Mouse (Mus musculus): Measurements from ENCODE around the gene Gtf2h5. TPM values are rescaled to one million over a fixed set of nuclear protein-coding genes. Genes with fewer than 3 reads are reported as not detected.

Gene Gtf2h5
- polyA plus RNA-seq, 1 experiment from 2014 or later, result 153 TPM

DNA sequence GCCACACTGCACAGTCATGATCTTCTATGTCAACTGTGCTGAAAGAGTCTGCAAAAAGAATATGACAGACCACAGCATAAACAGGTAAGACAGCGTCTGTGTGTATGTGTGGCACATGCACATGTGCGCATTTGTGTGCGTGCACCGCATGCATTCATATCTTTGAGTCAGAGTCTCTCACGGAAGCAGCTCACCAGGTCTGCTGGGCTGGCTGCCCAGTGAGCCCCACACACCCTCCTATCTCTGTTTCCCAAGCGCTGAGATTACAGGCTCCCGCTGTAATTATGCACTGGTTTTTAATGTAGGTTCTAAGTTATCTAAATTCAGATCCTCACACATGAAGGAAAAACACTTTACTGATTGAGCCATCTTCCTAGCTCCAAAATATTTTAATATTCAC is 12.0 kb upstream of the Gtf2h5 start:
- peaks cover 15% of the 10 kb centered on the region for H3K36me3 ChIP-seq (ENCODE audit: insufficient read depth, low read length)
- 97% methylated on average over 7 of the region's 7 CpGs for WGBS
- no peaks in the 10 kb centered on the region for H3K4me1 ChIP-seq (ENCODE audit: insufficient read depth, low read length)

DNA sequence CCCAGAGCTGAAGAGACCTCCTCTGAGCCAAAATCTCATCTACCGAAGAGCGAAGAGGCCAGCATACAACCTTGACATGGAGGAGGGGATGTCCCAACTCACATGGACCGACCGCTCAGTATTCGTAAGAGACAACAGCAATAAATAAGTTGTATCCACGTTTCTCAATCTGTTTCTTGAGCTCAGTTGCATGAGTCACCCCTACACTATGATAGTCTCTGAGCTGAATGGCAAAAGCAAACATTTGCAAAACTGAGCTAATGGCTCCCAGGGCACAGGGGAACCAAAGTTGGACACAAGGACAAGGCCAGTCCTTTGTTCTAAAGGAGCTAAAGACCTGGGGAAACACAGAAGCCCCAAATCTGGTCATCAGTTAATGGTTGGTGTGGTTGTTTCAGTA is 9.7 kb upstream of the Gtf2h5 start:
- no peaks in the 10 kb centered on the region for H3K9me3 ChIP-seq (ENCODE audit: low read length)
- H3K27ac ChIP-seq (ENCODE audit: low read length), result no peak overlapping the region
- WGBS, result 91% methylated on average over 6 of the region's 6 CpGs
- no peak overlapping the region for H3K9ac ChIP-seq (replicated peaks; ENCODE audit: low read length)
- no peak overlapping the region for H3K4me3 ChIP-seq (ENCODE audit: low read length)
- peaks cover 20% of the 10 kb centered on the region for H3K36me3 ChIP-seq (ENCODE audit: insufficient read depth, low read length)
- no peaks in the 10 kb centered on the region for H3K27me3 ChIP-seq (ENCODE audit: insufficient read depth, low read length)
- no peak overlapping the region for H3K4me2 ChIP-seq (replicated peaks; ENCODE audit: low read depth, low read length)
- ATAC-seq (ENCODE audit: low FRiP score, low TSS enrichment), result no peak
- H3K4me1 ChIP-seq (ENCODE audit: insufficient read depth, low read length), result no peaks in the 10 kb centered on the region

More for the DNA sequence above, 12.0 kb upstream of the Gtf2h5 start:
- H3K9me3 ChIP-seq (ENCODE audit: low read length), result no peaks in the 10 kb centered on the region
- H3K27me3 ChIP-seq (ENCODE audit: insufficient read depth, low read length), result no peaks in the 10 kb centered on the region
- no peak overlapping the region for H3K4me2 ChIP-seq (replicated peaks; ENCODE audit: low read depth, low read length)
- no peak overlapping the region for H3K4me3 ChIP-seq (ENCODE audit: low read length)
- no peak overlapping the region for H3K9ac ChIP-seq (replicated peaks; ENCODE audit: low read length)
- H3K27ac ChIP-seq (ENCODE audit: low read length), result no peak overlapping the region
- ATAC-seq (ENCODE audit: low FRiP score, low TSS enrichment), result no peak

DNA sequence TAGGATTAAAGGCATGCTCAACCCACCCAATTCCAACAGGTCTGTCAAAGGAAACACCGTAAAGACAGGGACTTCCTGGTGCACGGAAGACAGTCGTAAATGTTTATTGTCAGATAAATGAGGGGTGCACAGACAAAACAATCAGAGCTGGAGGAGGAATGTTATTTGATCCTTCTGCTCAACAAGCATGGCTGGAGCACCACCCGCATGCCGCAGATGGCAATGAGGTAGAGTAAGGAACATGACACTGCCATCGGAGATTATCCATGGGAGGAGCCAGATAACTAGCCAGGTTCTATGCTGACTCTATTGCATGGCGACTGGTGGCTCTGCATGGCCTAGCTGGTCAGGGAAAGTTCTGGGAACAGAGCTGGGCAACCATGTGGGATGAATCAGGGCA is 6.2 kb upstream of the Gtf2h5 start:
- Histone ChIP-seq H3K9ac (replicated peaks; ENCODE audit: low read length) (no peak overlapping the region), H3K4me1 (ENCODE audit: insufficient read depth, low read length) (peaks cover under 1% of the 10 kb centered on the region), H3K4me2 (replicated peaks; ENCODE audit: low read depth, low read length) (no peak overlapping the region), H3K27ac (ENCODE audit: low read length) (no peak overlapping the region), H3K4me3 (ENCODE audit: low read length) (no peak overlapping the region), H3K27me3 (ENCODE audit: insufficient read depth, low read length) (no peaks in the 10 kb centered on the region), H3K36me3 (ENCODE audit: insufficient read depth, low read length) (peaks cover 9% of the 10 kb centered on the region; the same call in 1 of the 2 replicates), H3K9me3 (ENCODE audit: low read length) (no peaks in the 10 kb centered on the region)
- ATAC-seq (ENCODE audit: low FRiP score, low TSS enrichment), result peak; percentile 83
- 18% methylated on average over 7 of the region's 7 CpGs for WGBS

DNA sequence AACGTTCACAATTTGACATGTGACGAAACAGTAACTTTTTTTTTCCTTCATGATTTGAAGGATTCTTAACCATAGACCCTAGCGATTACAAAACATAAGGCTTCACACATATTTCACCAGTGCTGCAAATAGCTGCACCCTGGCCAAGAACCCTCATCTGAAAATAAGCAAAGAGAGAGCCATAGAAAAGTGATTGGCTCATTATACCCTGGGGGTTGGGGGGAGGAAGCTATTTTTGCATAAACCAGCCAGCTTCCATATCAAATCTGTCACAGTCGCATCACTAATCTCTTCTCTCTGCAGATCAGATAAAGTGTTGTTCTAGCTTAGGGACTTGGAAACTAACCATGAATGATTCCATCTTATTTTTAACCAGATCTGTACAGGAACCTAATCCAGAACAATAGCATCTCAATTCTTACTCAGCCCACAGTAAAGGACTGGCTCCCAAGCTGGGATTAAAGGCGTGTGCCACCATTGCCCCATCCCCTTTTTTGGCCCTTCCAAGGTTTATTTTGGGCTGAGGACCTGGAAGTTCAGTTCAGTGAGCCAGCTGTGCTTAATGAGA is 3.8 kb downstream of the Gtf2h5 start:
- ATAC-seq (ENCODE audit: low FRiP score, low TSS enrichment), result no peak
- Histone ChIP-seq H3K27me3 (ENCODE audit: insufficient read depth, low read length) (no peaks in the 10 kb centered on the region), H3K36me3 (ENCODE audit: insufficient read depth, low read length) (peaks cover 24% of the 10 kb centered on the region; the same call in 1 of the 2 replicates), H3K4me1 (ENCODE audit: insufficient read depth, low read length) (peaks cover 9% of the 10 kb centered on the region), H3K4me3 (ENCODE audit: low read length) (no peak overlapping the region), H3K27ac (ENCODE audit: low read length) (no peak overlapping the region), H3K9me3 (ENCODE audit: low read length) (no peaks in the 10 kb centered on the region), H3K9ac (replicated peaks; ENCODE audit: low read length) (no peak overlapping the region), H3K4me2 (replicated peaks; ENCODE audit: low read depth, low read length) (no peak overlapping the region)
- WGBS, result 90% methylated on average over 5 of the region's 5 CpGs

DNA sequence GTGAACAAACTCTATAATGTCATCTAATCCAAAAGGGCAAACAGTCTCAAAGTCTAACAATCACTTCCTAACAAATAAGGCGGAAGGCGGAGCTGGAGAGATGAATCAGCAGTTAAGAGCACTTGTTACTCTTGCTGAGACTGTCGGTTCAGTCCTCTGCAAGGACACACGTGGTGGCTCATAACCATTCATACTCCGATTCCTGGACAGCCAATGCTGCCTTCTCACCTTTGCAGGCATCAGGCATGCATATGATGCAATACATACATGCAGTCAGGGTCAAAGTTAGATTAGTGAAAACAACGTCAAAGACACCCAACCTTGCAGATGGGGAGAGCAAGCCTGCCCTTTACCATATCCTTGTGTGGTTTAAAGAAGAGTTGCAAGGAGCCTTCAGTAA is 12.0 kb downstream of the Gtf2h5 start:
- Histone ChIP-seq H3K9ac (replicated peaks; ENCODE audit: low read length) (no peak overlapping the region), H3K36me3 (ENCODE audit: insufficient read depth, low read length) (peaks cover 9% of the 10 kb centered on the region; the same call in 1 of the 2 replicates), H3K27me3 (ENCODE audit: insufficient read depth, low read length) (no peaks in the 10 kb centered on the region), H3K4me2 (replicated peaks; ENCODE audit: low read depth, low read length) (no peak overlapping the region), H3K27ac (ENCODE audit: low read length) (no peak overlapping the region), H3K4me3 (ENCODE audit: low read length) (no peak overlapping the region), H3K4me1 (ENCODE audit: insufficient read depth, low read length) (no peaks in the 10 kb centered on the region), H3K9me3 (ENCODE audit: low read length) (no peaks in the 10 kb centered on the region)
- 90% methylated on average over 6 of the region's 6 CpGs for WGBS
- ATAC-seq (ENCODE audit: low FRiP score, low TSS enrichment), result no peak

DNA sequence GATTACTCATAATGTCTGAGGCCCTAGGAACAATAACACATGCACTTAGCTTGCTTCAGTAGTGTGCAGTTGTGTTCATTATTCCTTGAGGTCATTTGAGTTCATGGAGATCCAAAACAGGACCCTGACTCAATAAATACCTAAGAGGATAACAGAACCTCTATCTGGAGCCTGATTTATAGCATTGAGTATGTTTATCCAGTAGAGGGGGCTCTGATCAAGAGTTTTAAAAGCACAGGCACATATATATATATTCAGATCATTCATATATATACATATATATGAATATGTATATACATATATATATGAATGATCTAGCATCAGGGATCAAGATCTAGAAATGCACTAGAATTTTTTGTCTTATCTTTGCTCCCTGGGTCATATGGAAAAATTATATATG is 16.0 kb downstream of the Gtf2h5 start:
- H3K27me3 ChIP-seq (ENCODE audit: insufficient read depth, low read length), result no peaks in the 10 kb centered on the region
- H3K9me3 ChIP-seq (ENCODE audit: low read length), result no peaks in the 10 kb centered on the region
- no peak overlapping the region for H3K4me2 ChIP-seq (replicated peaks; ENCODE audit: low read depth, low read length)
- no peaks in the 10 kb centered on the region for H3K4me1 ChIP-seq (ENCODE audit: insufficient read depth, low read length)
- no peak overlapping the region for H3K9ac ChIP-seq (replicated peaks; ENCODE audit: low read length)
- no peak overlapping the region for H3K4me3 ChIP-seq (ENCODE audit: low read length)
- H3K27ac ChIP-seq (ENCODE audit: low read length), result no peak overlapping the region
- H3K36me3 ChIP-seq (ENCODE audit: insufficient read depth, low read length), result peaks cover 5% of the 10 kb centered on the region; the same call in 1 of the 2 replicates
- no peak for ATAC-seq (ENCODE audit: low FRiP score, low TSS enrichment)

DNA sequence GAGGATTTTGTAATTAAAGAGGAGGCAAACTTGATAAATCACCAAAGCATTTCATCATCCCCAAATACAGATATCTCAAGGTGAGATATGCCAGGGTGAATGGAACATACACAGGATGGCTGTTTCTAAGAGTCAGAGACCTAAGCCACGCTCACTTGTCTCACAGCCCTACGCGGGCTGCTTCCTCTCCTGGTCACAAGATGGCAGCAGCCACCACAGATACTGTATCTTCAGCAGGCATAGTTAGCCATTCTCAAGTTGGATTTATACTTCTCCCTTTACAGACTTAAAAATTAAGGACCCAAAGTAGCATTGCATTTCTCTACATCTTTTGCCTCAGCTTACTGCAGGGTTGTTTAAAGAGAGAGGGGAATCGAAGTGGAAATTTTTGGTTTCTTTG is 18.3 kb downstream of the Gtf2h5 start:
- H3K4me1 ChIP-seq (ENCODE audit: insufficient read depth, low read length), result no peaks in the 10 kb centered on the region
- H3K4me3 ChIP-seq (ENCODE audit: low read length), result no peak overlapping the region
- no peak overlapping the region for H3K27ac ChIP-seq (ENCODE audit: low read length)
- 25% methylated on average over 4 of the region's 4 CpGs for WGBS
- H3K4me2 ChIP-seq (replicated peaks; ENCODE audit: low read depth, low read length), result no peak overlapping the region
- no peaks in the 10 kb centered on the region for H3K36me3 ChIP-seq (ENCODE audit: insufficient read depth, low read length)
- ATAC-seq (ENCODE audit: low FRiP score, low TSS enrichment), result no peak
- H3K9me3 ChIP-seq (ENCODE audit: low read length), result no peaks in the 10 kb centered on the region
- H3K9ac ChIP-seq (replicated peaks; ENCODE audit: low read length), result no peak overlapping the region
- no peaks in the 10 kb centered on the region for H3K27me3 ChIP-seq (ENCODE audit: insufficient read depth, low read length)

DNA sequence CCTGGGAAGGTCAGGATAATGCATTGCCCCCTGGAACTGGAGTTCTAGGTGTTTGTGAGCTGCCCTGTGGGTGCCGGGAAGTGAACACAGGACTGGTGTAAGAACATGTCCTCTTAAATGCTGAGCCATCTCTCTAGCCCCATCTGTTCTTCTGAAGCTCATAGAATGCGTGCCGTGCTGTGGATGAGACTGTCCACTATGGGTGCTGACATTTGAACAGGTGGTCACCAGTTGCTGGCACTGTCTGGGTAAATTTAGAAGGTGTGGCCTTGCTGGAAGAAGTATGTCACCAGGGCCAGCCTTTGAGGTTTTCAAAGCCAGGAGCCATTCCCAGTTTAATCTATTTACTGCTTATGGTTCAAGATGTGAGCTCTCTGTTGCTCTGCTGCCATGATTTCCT is 22.7 kb downstream of the Gtf2h5 start:
- ATAC-seq (ENCODE audit: low FRiP score, low TSS enrichment), result no peak
- Histone ChIP-seq H3K4me3 (ENCODE audit: low read length) (no peak overlapping the region), H3K27ac (ENCODE audit: low read length) (no peak overlapping the region), H3K4me1 (ENCODE audit: insufficient read depth, low read length) (no peaks in the 10 kb centered on the region), H3K9me3 (ENCODE audit: low read length) (no peaks in the 10 kb centered on the region), H3K36me3 (ENCODE audit: insufficient read depth, low read length) (no peaks in the 10 kb centered on the region), H3K27me3 (ENCODE audit: insufficient read depth, low read length) (no peaks in the 10 kb centered on the region), H3K4me2 (replicated peaks; ENCODE audit: low read depth, low read length) (no peak overlapping the region), H3K9ac (replicated peaks; ENCODE audit: low read length) (no peak overlapping the region)
- 92% methylated on average over 3 of the region's 3 CpGs for WGBS

DNA sequence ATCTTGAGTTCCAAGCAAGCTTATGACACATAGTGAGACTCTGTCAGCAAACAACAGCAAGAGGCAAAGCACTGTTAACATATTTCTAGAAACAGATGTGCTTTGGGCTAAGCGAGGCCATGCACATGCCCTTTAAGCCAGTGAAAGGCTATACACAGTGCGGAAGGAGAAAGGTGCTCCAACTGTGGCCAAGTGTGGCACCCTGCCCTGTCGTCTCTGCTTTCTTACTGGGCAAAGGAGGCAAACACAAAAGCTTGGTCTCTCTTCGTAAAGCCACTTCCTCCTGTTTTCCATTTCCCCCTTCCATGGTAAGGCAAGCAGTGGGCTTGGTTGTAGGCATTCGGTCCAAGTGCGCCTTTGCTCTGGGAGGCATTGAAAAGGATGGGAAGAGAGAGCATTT is 24.0 kb downstream of the Gtf2h5 start:
- H3K36me3 ChIP-seq (ENCODE audit: insufficient read depth, low read length), result no peaks in the 10 kb centered on the region
- H3K4me2 ChIP-seq (replicated peaks; ENCODE audit: low read depth, low read length), result no peak overlapping the region
- no peak overlapping the region for H3K27ac ChIP-seq (ENCODE audit: low read length)
- peaks cover 12% of the 10 kb centered on the region for H3K4me1 ChIP-seq (ENCODE audit: insufficient read depth, low read length)
- 82% methylated on average over 6 of the region's 6 CpGs for WGBS
- H3K9ac ChIP-seq (replicated peaks; ENCODE audit: low read length), result no peak overlapping the region
- H3K9me3 ChIP-seq (ENCODE audit: low read length), result no peaks in the 10 kb centered on the region
- no peak overlapping the region for H3K4me3 ChIP-seq (ENCODE audit: low read length)
- no peak for ATAC-seq (ENCODE audit: low FRiP score, low TSS enrichment)
- H3K27me3 ChIP-seq (ENCODE audit: insufficient read depth, low read length), result no peaks in the 10 kb centered on the region

DNA sequence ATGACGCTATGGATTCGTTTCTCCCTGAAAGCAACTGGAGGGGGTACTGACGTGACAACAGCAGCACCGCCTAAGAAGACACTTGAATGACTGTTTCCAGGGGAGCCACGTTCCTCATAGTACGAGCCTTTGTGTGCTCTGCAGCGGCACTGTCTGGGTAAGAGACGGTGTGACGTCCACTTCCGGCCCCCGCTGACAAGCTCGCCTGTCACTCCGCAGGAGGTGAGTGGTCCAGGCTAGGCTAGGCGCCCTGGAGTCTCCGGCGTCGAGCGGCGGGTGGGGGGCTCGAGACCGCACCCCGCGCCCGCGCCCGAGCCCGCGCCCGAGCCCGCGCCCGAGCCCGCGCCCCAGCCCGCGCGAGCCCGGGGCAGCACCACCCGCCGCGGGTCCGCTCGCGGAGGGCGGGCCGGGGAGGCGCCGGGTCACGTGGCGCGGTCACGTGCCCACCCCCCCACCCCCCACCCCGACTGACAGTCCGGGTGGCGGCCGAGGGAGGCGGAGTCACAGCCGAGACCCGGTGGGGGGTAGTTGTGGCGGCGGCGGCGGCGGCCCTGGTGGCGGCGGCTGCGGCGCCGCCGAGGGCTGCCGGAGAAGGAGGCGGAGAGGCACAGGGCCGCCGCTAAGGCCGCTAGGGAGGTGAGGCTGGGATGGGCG is 26.9 kb downstream of the Gtf2h5 start, which contains the start of gene Tulp4:
Tulp4 (plus strand) TSS at position 77 of the 654 bp plus-strand sequence.
- ATAC-seq (ENCODE audit: low FRiP score, low TSS enrichment), result peak; percentile 98
- H3K36me3 ChIP-seq (ENCODE audit: insufficient read depth, low read length), result no peaks in the 10 kb centered on the region
- peak within 1 kb of the TSS; percentile 92 for H3K27ac ChIP-seq (ENCODE audit: low read length)
- no peaks in the 10 kb centered on the region for H3K9me3 ChIP-seq (ENCODE audit: low read length)
- no peaks in the 10 kb centered on the region for H3K27me3 ChIP-seq (ENCODE audit: insufficient read depth, low read length)
- under 1% methylated on average over 32 of the region's 76 CpGs for WGBS
- H3K4me3 ChIP-seq (ENCODE audit: low read length), result peak within 1 kb of the TSS; percentile 90
- H3K9ac ChIP-seq (replicated peaks; ENCODE audit: low read length), result peak within 1 kb of the TSS; percentile 96
- H3K4me2 ChIP-seq (replicated peaks; ENCODE audit: low read depth, low read length), result peak within 1 kb of the TSS; percentile 80
- peaks cover 16% of the 10 kb centered on the region for H3K4me1 ChIP-seq (ENCODE audit: insufficient read depth, low read length)

All from kidney, embryonic 16.5 days (tissue).